In genomic region chr17:43030290-43030689, GRCm38 (mm10) we compare ENCODE assay signal across 17 mouse cellular contexts. TPM values are rescaled to one million over a fixed set of nuclear protein-coding genes. Genes with fewer than 3 reads are reported as not detected.
DNase-seq lines count a peak whose midpoint lies in the region; ATAC-seq and TF ChIP-seq lines count a peak whose summit lies in the region.
"Had no signal": no experiment of that assay in that cellular context is flagged by ENCODE, and none has a peak within 500 bp of the region (broad histone marks: within the 10 kb centered on the region; RNA-seq: fewer than 3 reads in every experiment).

No protein-coding gene starts in this region.

- no peak overlapping the region for H3K4me2 ChIP-seq in forebrain, embryonic 14.5 days (ENCODE audit: low read length)
- H3K4me2 ChIP-seq in forebrain, embryonic 12.5 days, result no peak overlapping the region
- H3K4me2 ChIP-seq: embryonic facial prominence, embryonic 12.5 days; limb, embryonic 13.5 days had no signal

- H3K4me1 ChIP-seq in forebrain, embryonic 14.5 days (ENCODE audit: control insufficient read depth, insufficient read depth, low read length), result no peaks in the 10 kb centered on the region
- no peaks in the 10 kb centered on the region for H3K4me1 ChIP-seq in forebrain, embryonic 12.5 days
- H3K4me1 ChIP-seq: embryonic facial prominence, embryonic 12.5 days had no signal

- DNase-seq in forebrain, embryonic 14.5 days (ENCODE audit: low spot score), result peak; percentile 8
- peak; percentile 26 to 69 for DNase-seq in layer of hippocampus, adult 2 months (ENCODE audit: low spot score in 2 of 2)
- no peak for DNase-seq in layer of hippocampus, postnatal 25 days (ENCODE audit: extremely low spot score in 1 of 2, low spot score in 1 of 2)
- peak; percentile 69 for DNase-seq in brain, adult 2 months (ENCODE audit: low read depth, low spot score)
- peak; percentile 63 for DNase-seq in layer of hippocampus, adult 9-11 months
- DNase-seq in gastrocnemius, postnatal 36 days, result no peak
- DNase-seq: adrenal gland, postnatal 14 days; heart, postnatal 4 days; midbrain, embryonic 14.5 days; spleen, adult 18-20 months; thymus, adult 2 months had no signal

- TF ChIP-seq CTCF in layer of hippocampus, adult 2 months (conservative IDR thresholded peaks at IDR 0.05), result no peak

- H3K27ac ChIP-seq in forebrain, embryonic 14.5 days (ENCODE audit: low read depth, low read length), result no peak overlapping the region
- no peak overlapping the region for H3K27ac ChIP-seq in forebrain, embryonic 12.5 days
- peak overlapping the region; percentile 83 for H3K27ac ChIP-seq in layer of hippocampus, adult 2 months
- H3K27ac ChIP-seq: embryonic facial prominence, embryonic 12.5 days; kidney, postnatal 0 days; limb, embryonic 13.5 days had no signal

- intact Hi-C loops in gastrocnemius, postnatal 36 days (cut with DNase I), result loop anchor here (5.0 kb wide), 1 partner anchor 42 kb away; no protein-coding TSS in a partner anchor

- H3K4me3 ChIP-seq in forebrain, embryonic 14.5 days (ENCODE audit: low read depth, low read length), result no peak overlapping the region
- no peak overlapping the region for H3K4me3 ChIP-seq in forebrain, embryonic 12.5 days (replicated peaks)
- no peak overlapping the region for H3K4me3 ChIP-seq in layer of hippocampus, adult 2 months
- H3K4me3 ChIP-seq: embryonic facial prominence, embryonic 12.5 days; limb, embryonic 13.5 days; myocyte had no signal

- H3K9ac ChIP-seq in forebrain, embryonic 14.5 days (ENCODE audit: low read length), result no peak overlapping the region
- H3K9ac ChIP-seq in forebrain, embryonic 12.5 days, result no peak overlapping the region
- H3K9ac ChIP-seq: embryonic facial prominence, embryonic 12.5 days; limb, embryonic 13.5 days had no signal

- no peak for ATAC-seq in forebrain, embryonic 14.5 days
- no peak for ATAC-seq in forebrain, embryonic 12.5 days (ENCODE audit: low FRiP score)
- ATAC-seq: hindbrain, embryonic 16.5 days had no signal

- no peaks in the 10 kb centered on the region for H3K9me3 ChIP-seq in forebrain, embryonic 14.5 days (replicated peaks; ENCODE audit: control insufficient read depth, low read length)
- H3K9me3 ChIP-seq in forebrain, embryonic 12.5 days, result no peaks in the 10 kb centered on the region
- H3K9me3 ChIP-seq: embryonic facial prominence, embryonic 12.5 days; limb, embryonic 13.5 days had no signal

- no peaks in the 10 kb centered on the region for H3K36me3 ChIP-seq in forebrain, embryonic 14.5 days (ENCODE audit: control insufficient read depth, insufficient read depth, low read length)
- peaks cover 6% of the 10 kb centered on the region; the same call in 1 of the 2 replicates for H3K36me3 ChIP-seq in forebrain, embryonic 12.5 days (replicated peaks)
- H3K36me3 ChIP-seq: embryonic facial prominence, embryonic 12.5 days; limb, embryonic 13.5 days had no signal

- WGBS in forebrain, embryonic 14.5 days, result 86% methylated on average over 3 of the region's 3 CpGs
- WGBS in forebrain, embryonic 12.5 days, result 93% methylated on average over 3 of the region's 3 CpGs

- no peaks in the 10 kb centered on the region for H3K27me3 ChIP-seq in forebrain, embryonic 14.5 days (replicated peaks; ENCODE audit: control insufficient read depth, insufficient read depth, low read length)
- no peaks in the 10 kb centered on the region for H3K27me3 ChIP-seq in forebrain, embryonic 12.5 days
- H3K27me3 ChIP-seq: embryonic facial prominence, embryonic 12.5 days; limb, embryonic 13.5 days had no signal

RNA-seq across cellular contexts. Expression of gene Tnfrsf21, which starts 13.9 kb away (rescaled TPM):
- polyA plus RNA-seq in forebrain, embryonic 14.5 days (2014; fragmentation: Nextera tagmentation; extraction: Ambion mirVana), result 45.3 and 58.8 TPM in 2 replicates
- 39.0 and 41.0 TPM in 2 replicates for polyA plus RNA-seq in forebrain, embryonic 12.5 days (2016; fragmentation: Nextera tagmentation; extraction: Ambion mirVana)
- 100 to 1,000 TPM; 121 to 123 TPM for total RNA-seq in layer of hippocampus, adult 2 months (2021)
- total RNA-seq in layer of hippocampus, postnatal 25 days (2021), result 100 to 1,000 TPM; 115 to 120 TPM
- 10 to 100 TPM; 22.5 to 23.0 TPM for total RNA-seq in gastrocnemius, postnatal 36 days (2021)

Comparison
In these comparisons a context has a peak if more than half of its experiments do, and no peak if none do; other contexts are left out.
1. DNase-seq: peak in forebrain, embryonic 14.5 days (single experiment), layer of hippocampus, adult 2 months (2 of 2), brain, adult 2 months (single experiment) and layer of hippocampus, adult 9-11 months (single experiment); none in layer of hippocampus, postnatal 25 days (0 of 2) and gastrocnemius, postnatal 36 days (0 of 2).
2. RNA of gene Tnfrsf21, which starts 13.9 kb away (total RNA-seq): 121 to 123 TPM in layer of hippocampus, adult 2 months and 115 to 120 TPM in layer of hippocampus, postnatal 25 days; 22.5 to 23.0 TPM in gastrocnemius, postnatal 36 days; every median in the first group is over 4 times any median in the second.